Mouse (Mus musculus) CH12.LX (cell line): ENCODE measurements around the gene Hdac1. TPM values are rescaled to one million over a fixed set of nuclear protein-coding genes. Genes with fewer than 3 reads are reported as not detected.

Experiments
- DNase-seq: peaks from one replicate; pipeline ENCODE4 v3.0.0-alpha.2; 2013; ENCODE audit errors: extremely low read depth
- H3K27ac ChIP-seq: 2 replicates; pipeline ENCODE4 v1.5.1; 2012; ENCODE audit warnings: low read depth, mild to moderate bottlenecking, control low read depth, moderate library complexity; ENCODE audit not compliant: insufficient read depth
- H3K27me3 ChIP-seq: replicated peaks from 2 replicates; pipeline ENCODE3; 2012; ENCODE audit warnings: inconsistent platforms
- H3K36me3 ChIP-seq, 2 experiments: replicated peaks in 1 of 2; 2 replicates each; pipeline versions ENCODE3 to v1.6.1; 2012; ENCODE audit warnings: inconsistent platforms in 1 of 2, low read length in 1 of 2, mild to moderate bottlenecking in 1 of 2, mixed read lengths in 1 of 2, moderate library complexity in 1 of 2; ENCODE audit not compliant: control insufficient read depth in 1 of 2, insufficient read depth in 1 of 2
- H3K4me1 ChIP-seq, 2 experiments: 2 replicates each; pipeline ENCODE4 v1.6.1; 2012; ENCODE audit warnings: inconsistent platforms in 1 of 2, moderate library complexity in 1 of 2; ENCODE audit not compliant: insufficient read depth in 2 of 2, control insufficient read depth in 1 of 2
- H3K4me2 ChIP-seq: 2 replicates; pipeline ENCODE4 v1.6.1; 2012; ENCODE audit warnings: low read depth, mild to moderate bottlenecking, control low read depth; ENCODE audit not compliant: poor library complexity, insufficient read depth, severe bottlenecking
- H3K4me3 ChIP-seq, 3 experiments: fragments of 150-350 bp in 1 of 3; sonication (generic) in 1 of 3; replicated peaks in 1 of 3; 2 replicates each; pipeline versions ENCODE3 to v1.5.1; 2011 to 2012; ENCODE audit warnings: low read depth in 2 of 3, low read length in 2 of 3, mild to moderate bottlenecking in 2 of 3, moderate library complexity in 2 of 3, control low read depth in 1 of 3, improper control_type of control experiment in 1 of 3, inconsistent platforms in 1 of 3, mixed read lengths in 1 of 3; ENCODE audit not compliant: poor library complexity in 1 of 3
- H3K79me2 ChIP-seq: replicated peaks from 2 replicates; pipeline ENCODE4 v1.6.1; 2012; ENCODE audit warnings: mild to moderate bottlenecking, moderate library complexity; ENCODE audit not compliant: control insufficient read depth, poor library complexity, insufficient read depth, severe bottlenecking; ENCODE audit errors: extremely low read depth
- H3K9ac ChIP-seq: 2 replicates; pipeline ENCODE4 v1.6.1; 2012; ENCODE audit warnings: low read depth, mild to moderate bottlenecking, control low read depth, moderate library complexity; ENCODE audit not compliant: insufficient read depth
- H3K9me3 ChIP-seq: replicated peaks from 2 replicates; pipeline ENCODE3; 2012; ENCODE audit warnings: low read length, inconsistent platforms, mixed read lengths
- BHLHE40 ChIP-seq: IDR thresholded peaks from 2 replicates; pipeline ENCODE4 v1.6.1; 2011; ENCODE audit warnings: mild to moderate bottlenecking, low read depth, low read length, improper control_type of control experiment
- CHD1 ChIP-seq: IDR thresholded peaks from 2 replicates; pipeline ENCODE4 v1.6.1; 2012; ENCODE audit warnings: low read depth, low read length, improper control_type of control experiment, inconsistent platforms
- CTCF ChIP-seq, 2 experiments: IDR thresholded peaks in 1 of 2; conservative IDR thresholded peaks in 1 of 2; 2 replicates each; pipeline ENCODE4 v1.5.1; 2011 to 2012; ENCODE audit warnings: low read depth in 2 of 2, low read length in 2 of 2, improper control_type of control experiment in 1 of 2, inconsistent platforms in 1 of 2, mild to moderate bottlenecking in 1 of 2, moderate library complexity in 1 of 2
- E2F4 ChIP-seq: IDR thresholded peaks from 2 replicates; pipeline ENCODE4 v1.6.1; 2011; ENCODE audit warnings: low read depth, low read length, improper control_type of control experiment; ENCODE audit not compliant: insufficient replicate concordance
- ELF1 ChIP-seq: IDR thresholded peaks from 2 replicates; pipeline ENCODE4 v1.6.1; 2014; ENCODE audit warnings: low read depth, mild to moderate bottlenecking, inconsistent platforms, low read length, improper control_type of control experiment
- ETS1 ChIP-seq: conservative IDR thresholded peaks from 2 replicates; pipeline ENCODE4 v1.6.1; 2012; ENCODE audit warnings: low read depth, mild to moderate bottlenecking, inconsistent platforms, low read length, improper control_type of control experiment, moderate library complexity
- HCFC1 ChIP-seq: IDR thresholded peaks from 2 replicates; pipeline ENCODE4 v1.6.1; 2012; ENCODE audit warnings: low read depth, mild to moderate bottlenecking, inconsistent platforms, low read length, improper control_type of control experiment
- IRF4 ChIP-seq: IDR thresholded peaks from 2 replicates; pipeline ENCODE4 v1.6.1; 2014; ENCODE audit warnings: low read depth, mild to moderate bottlenecking, inconsistent platforms, low read length, improper control_type of control experiment
- JUN ChIP-seq: IDR thresholded peaks from 2 replicates; pipeline ENCODE4 v1.6.1; 2011; ENCODE audit warnings: low read depth, mild to moderate bottlenecking, low read length, improper control_type of control experiment, moderate library complexity; ENCODE audit not compliant: insufficient read depth
- KAT2A ChIP-seq: IDR thresholded peaks from 2 replicates; pipeline ENCODE4 v1.6.1; 2012; ENCODE audit warnings: low read length, improper control_type of control experiment, inconsistent platforms; ENCODE audit not compliant: insufficient replicate concordance
- MAX ChIP-seq: IDR thresholded peaks from 2 replicates; pipeline ENCODE4 v1.6.1; 2011; ENCODE audit warnings: low read length, improper control_type of control experiment
- MAZ ChIP-seq: IDR thresholded peaks from 2 replicates; pipeline ENCODE4 v1.6.1; 2012; ENCODE audit warnings: low read depth, mild to moderate bottlenecking, inconsistent platforms, low read length, improper control_type of control experiment, moderate library complexity
- MXI1 ChIP-seq: IDR thresholded peaks from 2 replicates; pipeline ENCODE4 v1.6.1; 2011; ENCODE audit warnings: mild to moderate bottlenecking, low read depth, low read length, improper control_type of control experiment
- NRF1 ChIP-seq: IDR thresholded peaks from 2 replicates; pipeline ENCODE4 v1.6.1; 2014; ENCODE audit warnings: low read depth, mild to moderate bottlenecking, inconsistent platforms, low read length, improper control_type of control experiment, moderate library complexity
- PAX5 ChIP-seq: IDR thresholded peaks from 2 replicates; pipeline ENCODE4 v1.6.1; 2012; ENCODE audit warnings: low read length, inconsistent platforms, mixed read lengths
- RAD21 ChIP-seq: IDR thresholded peaks from 2 replicates; pipeline ENCODE4 v1.6.1; 2011; ENCODE audit warnings: low read depth, mild to moderate bottlenecking, low read length, improper control_type of control experiment, moderate library complexity
- RCOR1 ChIP-seq: conservative IDR thresholded peaks from 2 replicates; pipeline ENCODE4 v1.6.1; 2012; ENCODE audit warnings: low read depth, mild to moderate bottlenecking, inconsistent platforms, low read length, improper control_type of control experiment
- SIN3A ChIP-seq: IDR thresholded peaks from 2 replicates; pipeline ENCODE4 v1.6.1; 2012; ENCODE audit warnings: low read length, improper control_type of control experiment, inconsistent platforms
- TBP ChIP-seq: conservative IDR thresholded peaks from 2 replicates; pipeline ENCODE4 v1.6.1; 2011; ENCODE audit warnings: low read depth, low read length, improper control_type of control experiment
- TCF12 ChIP-seq: IDR thresholded peaks from 2 replicates; pipeline ENCODE4 v1.6.1; 2014; ENCODE audit warnings: low read depth, mild to moderate bottlenecking, inconsistent platforms, low read length, improper control_type of control experiment
- UBTF ChIP-seq: IDR thresholded peaks from 2 replicates; pipeline ENCODE4 v1.6.1; 2012; ENCODE audit warnings: low read depth, mild to moderate bottlenecking, inconsistent platforms, low read length, improper control_type of control experiment, moderate library complexity
- USF1 ChIP-seq: IDR thresholded peaks from 2 replicates; pipeline ENCODE4 v1.6.1; 2014; ENCODE audit warnings: low read depth, mild to moderate bottlenecking, inconsistent platforms, low read length, improper control_type of control experiment
- ZKSCAN1 ChIP-seq: IDR thresholded peaks from 2 replicates; pipeline ENCODE4 v1.6.1; 2012; ENCODE audit warnings: low read depth, inconsistent platforms, low read length, improper control_type of control experiment, borderline replicate concordance
- ZMIZ1 ChIP-seq: IDR thresholded peaks from 2 replicates; pipeline ENCODE4 v1.6.1; 2012; ENCODE audit warnings: low read depth, mild to moderate bottlenecking, inconsistent platforms, low read length, improper control_type of control experiment
- dilution Hi-C: fragments of 300-500 bp; cut with MboI; formaldehyde crosslinking; loops from 2 replicates; pipeline ENCODE4 v1.14.3; 2020; ENCODE audit warnings: low sequenced_read_pairs; ENCODE audit not compliant: extremely low pct_unique_long_range_greater_than_20kb, extremely low pct_ligation_motif_present
- in situ Hi-C: fragments of 300-500 bp; cut with MboI; formaldehyde crosslinking; loops from 3 replicates; pipeline ENCODE4 v1.14.3; 2019; ENCODE audit warnings: low sequenced_read_pairs, low pct_ligation_motif_present, low pct_unique_long_range_greater_than_20kb, mixed read lengths
- polyA plus RNA-seq: library from polyadenylated mRNA; unstranded; fragments of >175 nt; gene quantifications from 2 replicates; pipeline ENCODE4 v1.2.1, GENCODE M21; 2012; ENCODE audit warnings: low read depth; ENCODE audit not compliant: insufficient read length
- total RNA-seq, 2 experiments: library from RNA; depleted of rRNA; stranded (reverse); fragments of 300-350 nt in 1 of 2; fragments of >200 nt in 1 of 2; gene quantifications; 2 replicates each; pipeline ENCODE4 v1.2.3; 2012 to 2014

The Hdac1 gene
- total and polyA plus RNA-seq, 3 experiments = 71.7 to 231 (median 106) TPM

- Histone ChIP-seq H3K27me3 (no peaks in the 10 kb centered on the region), H3K27ac (no peak overlapping the region), H3K9ac (no peak overlapping the region), H3K79me2 (no peaks in the 10 kb centered on the region), H3K4me2 (no peak overlapping the region), H3K36me3 (no peaks in the 10 kb centered on the region), H3K4me1 (peaks cover 0 to 9% of the 10 kb centered on the region in 2 experiments; a peak in 2 of 4 replicates), H3K9me3 (no peaks in the 10 kb centered on the region), H3K4me3 (no peak overlapping the region)
- in situ Hi-C loops (no loop called here), dilution Hi-C loops (no loop called here)
- no peak for TF ChIP-seq USF1
- TF ChIP-seq PAX5 = no peak
- no peak for TF ChIP-seq E2F4
- TF ChIP-seq CHD1 = no peak
- DNase-seq = no peak
These were observed 21.2 kb upstream of the Hdac1 start for GRCm38 (mm10) chr4:129563718-129564117.

- no peak for TF ChIP-seq TBP
- Histone ChIP-seq H3K4me1 (peaks cover under 1 to 17% of the 10 kb centered on the region in 2 experiments), H3K9me3 (no peaks in the 10 kb centered on the region), H3K27ac (no peak overlapping the region), H3K4me2 (no peak overlapping the region), H3K9ac (no peak overlapping the region), H3K79me2 (no peaks in the 10 kb centered on the region; the same call in 1 of the 2 replicates), H3K36me3 (peaks cover 0 to under 1% of the 10 kb centered on the region in 2 experiments), H3K4me3 (no peak overlapping the region), H3K27me3 (no peaks in the 10 kb centered on the region)
- in situ Hi-C loops = no loop called here
- DNase-seq = no peak
- dilution Hi-C loops = no loop called here
These were observed 18.7 kb upstream of the Hdac1 start for GRCm38 (mm10) chr4:129561184-129561583.

GRCm38 (mm10) chr4:129558321-129558955, 15.9 kb upstream of the Hdac1 start:
- H3K27me3 ChIP-seq = no peaks in the 10 kb centered on the region
- DNase-seq = peak; percentile 62
- peaks cover 6 to 34% of the 10 kb centered on the region in 2 experiments for H3K4me1 ChIP-seq
- peak overlapping the region; percentile 85 for H3K9ac ChIP-seq
- H3K27ac ChIP-seq = peak overlapping the region; percentile 83
- dilution Hi-C loops = no loop called here
- peaks cover 4 to 21% of the 10 kb centered on the region in 2 experiments for H3K36me3 ChIP-seq
- H3K9me3 ChIP-seq = no peaks in the 10 kb centered on the region
- peak overlapping the region; percentile 63 to 69 (median 69) for H3K4me3 ChIP-seq
- no peaks in the 10 kb centered on the region; the same call in 1 of the 2 replicates for H3K79me2 ChIP-seq
- peak overlapping the region; percentile 95 for H3K4me2 ChIP-seq
- in situ Hi-C loops = no loop called here
- TF ChIP-seq CHD1 (peak; percentile 75; the same call in 1 of the 2 replicates), TCF12 (peak; percentile 42; the same call in 1 of the 2 replicates), RAD21 (no peak; the same call in 1 of the 2 replicates), BHLHE40 (no peak; the same call in 1 of the 2 replicates), NRF1 (no peak), UBTF (peak; percentile 53; the same call in 1 of the 2 replicates), MAX (0 out of 2 replicates have a peak, but pooled peaks have one; percentile 23), ZMIZ1 (peak; percentile 50; the same call in 1 of the 2 replicates), MXI1 (no peak; the same call in 1 of the 2 replicates), ETS1 (no peak; the same call in 1 of the 2 replicates), IRF4 (peak; percentile 3; the same call in 1 of the 2 replicates), RCOR1 (peak; percentile 75; the same call in 1 of the 2 replicates), CTCF (conservative IDR thresholded peaks at IDR 0.05 in 1 of 2, IDR thresholded peaks at IDR 0.05 in 1 of 2; ENCODE audit: low read depth in 2 of 2, low read length in 2 of 2) (no peak), KAT2A (no peak), HCFC1 (peak; percentile 25; the same call in 1 of the 2 replicates), SIN3A (peak; percentile 41; the same call in 1 of the 2 replicates), MAZ (peak; percentile 74; the same call in 1 of the 2 replicates), JUN (no peak), ZKSCAN1 (no peak), ELF1 (peak; percentile 41; the same call in 1 of the 2 replicates)
